Mouse (Mus musculus) CD4-positive, CD25-positive, alpha-beta regulatory T cell, adult 4 months (primary cell): Measurements from ENCODE around the gene Pigm. TPM values are rescaled to one million over a fixed set of nuclear protein-coding genes. Genes with fewer than 3 reads are reported as not detected.

ENCODE experiments used
- ATAC-seq: one replicate; pipeline ENCODE4 v1.8.0; 2017
- polyA plus RNA-seq, 2 experiments: library from polyadenylated mRNA; unstranded; fragments of 100-300 nt; shearing (Covaris generic); gene quantifications; one replicate each; pipeline ENCODE4 v1.2.1; 2017

The Pigm gene
- polyA plus RNA-seq, 2 experiments from 2014 or later = 3.6 to 6.0 TPM

DNA sequence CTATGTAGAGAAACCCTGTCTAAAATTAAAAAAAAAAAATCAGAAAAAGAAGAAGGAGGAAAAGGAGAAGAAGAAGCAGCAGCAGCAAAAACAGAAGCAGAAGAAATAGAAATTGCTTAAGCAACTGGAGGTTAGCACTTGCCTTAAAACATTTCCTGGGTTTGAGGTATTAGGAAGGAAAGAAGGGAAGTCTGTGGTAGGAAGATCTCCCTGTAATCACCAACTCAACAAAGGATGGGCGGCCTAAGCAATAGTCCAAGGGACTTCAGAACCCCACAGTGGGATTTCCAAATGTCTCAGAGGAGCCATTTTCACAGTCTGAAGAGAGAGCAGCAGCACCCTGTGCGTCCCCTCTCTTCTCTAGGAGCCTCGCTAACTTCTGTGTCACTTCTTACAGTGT is 23.9 kb upstream of the Pigm start:
- ATAC-seq = no peak

DNA sequence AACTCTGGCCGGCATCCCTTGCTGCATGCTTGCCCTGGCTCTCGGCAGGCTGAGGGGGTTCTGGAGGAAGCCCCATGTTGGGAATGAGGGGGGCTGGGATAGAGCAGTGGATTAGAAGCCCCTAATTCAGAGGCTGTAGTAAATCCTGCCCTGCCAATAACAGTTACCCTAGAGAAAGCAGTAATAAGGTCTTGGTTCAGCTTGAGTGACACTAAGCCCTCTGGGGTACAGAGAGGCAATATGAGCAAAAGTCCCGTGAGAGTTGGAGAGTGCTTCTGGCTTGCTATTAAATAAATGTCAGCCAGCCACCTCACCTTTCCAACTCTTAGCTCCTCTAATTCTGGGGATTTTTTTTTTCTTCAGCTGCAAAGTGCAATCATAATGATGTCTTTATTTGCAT is 21.0 kb upstream of the Pigm start:
- no peak for ATAC-seq

DNA sequence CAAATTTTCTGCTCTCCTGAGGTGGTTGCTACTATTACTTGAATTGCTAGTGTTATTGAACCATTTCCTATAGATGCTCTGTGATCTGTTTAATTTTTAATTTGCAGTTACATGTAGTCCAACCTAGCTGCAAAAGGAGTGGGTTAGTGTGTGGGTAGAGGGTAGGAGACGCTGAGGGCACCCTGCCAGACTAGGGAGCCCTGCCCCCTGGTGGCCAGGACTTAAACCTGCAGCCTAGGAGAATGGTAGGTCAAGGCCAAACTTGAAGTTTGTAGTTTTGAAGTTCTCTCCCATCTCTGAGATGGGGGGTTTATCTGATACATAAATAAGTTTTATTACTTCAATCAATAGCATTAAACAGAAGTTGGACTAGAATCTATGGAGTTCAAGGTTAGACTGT is 18.8 kb upstream of the Pigm start:
- ATAC-seq = peak; percentile 90

DNA sequence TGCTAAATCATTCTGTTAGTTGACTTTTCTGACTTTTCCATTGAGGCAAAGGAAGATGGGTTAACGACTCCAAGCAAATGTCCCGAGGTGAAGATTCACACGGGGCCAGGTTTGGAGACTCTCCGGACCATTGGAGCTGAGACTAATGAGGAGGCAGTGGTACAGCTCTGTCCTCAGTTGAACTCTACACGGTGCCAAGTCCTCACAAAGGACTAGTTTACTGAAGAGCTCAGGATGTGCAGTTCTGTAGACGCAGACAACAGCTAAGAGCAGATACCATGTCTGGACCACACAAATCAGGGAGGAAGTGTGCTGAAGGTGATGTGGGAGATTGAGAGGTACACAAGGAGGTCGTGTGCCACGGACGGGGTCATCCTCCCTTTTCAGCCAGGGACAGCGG is 18.0 kb upstream of the Pigm start:
- ATAC-seq = no peak

DNA sequence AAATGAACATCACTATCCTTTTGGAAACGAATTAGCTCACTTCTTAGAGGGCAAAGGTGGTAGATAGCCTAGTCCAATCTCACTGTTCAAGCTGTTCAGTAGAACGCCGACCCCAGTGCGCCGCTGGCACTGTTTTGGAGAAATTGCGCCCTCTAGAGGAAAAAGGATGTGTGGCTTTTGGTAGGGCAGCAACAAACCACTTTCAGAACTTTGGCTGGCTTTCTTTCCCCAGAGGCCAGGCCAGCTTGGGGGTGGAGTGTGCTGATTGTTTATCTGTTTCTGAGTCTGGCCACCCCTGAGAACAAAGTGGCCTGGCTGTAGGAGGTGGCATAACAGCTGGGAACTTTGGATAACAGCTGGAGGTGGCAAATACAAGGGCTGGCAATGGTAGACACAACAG is 11.7 kb upstream of the Pigm start:
- no peak for ATAC-seq

DNA sequence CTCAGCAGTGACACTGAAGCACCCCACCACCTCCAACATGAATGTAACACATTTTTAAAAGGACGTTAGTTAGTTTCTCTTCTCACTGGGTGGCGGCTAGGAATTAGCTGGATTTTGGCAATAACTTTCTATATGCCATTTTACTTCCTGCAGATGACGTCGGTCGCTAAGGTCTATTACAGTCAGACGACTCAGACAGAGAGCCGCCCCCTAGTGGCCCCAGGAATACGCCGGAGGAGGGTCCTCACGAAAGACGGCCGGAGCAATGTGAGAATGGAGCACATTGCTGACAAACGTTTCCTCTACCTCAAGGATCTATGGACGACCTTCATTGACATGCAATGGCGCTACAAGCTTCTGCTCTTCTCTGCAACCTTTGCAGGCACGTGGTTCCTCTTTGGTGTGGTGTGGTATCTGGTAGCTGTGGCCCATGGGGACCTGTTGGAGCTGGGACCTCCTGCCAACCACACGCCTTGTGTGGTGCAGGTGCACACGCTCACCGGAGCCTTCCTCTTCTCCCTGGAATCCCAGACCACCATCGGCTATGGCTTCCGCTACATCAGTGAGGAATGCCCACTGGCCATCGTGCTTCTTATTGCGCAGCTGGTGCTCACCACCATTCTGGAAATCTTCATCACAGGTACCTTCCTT is 7.5 kb upstream of the Pigm start:
- ATAC-seq = peak; percentile 97

DNA sequence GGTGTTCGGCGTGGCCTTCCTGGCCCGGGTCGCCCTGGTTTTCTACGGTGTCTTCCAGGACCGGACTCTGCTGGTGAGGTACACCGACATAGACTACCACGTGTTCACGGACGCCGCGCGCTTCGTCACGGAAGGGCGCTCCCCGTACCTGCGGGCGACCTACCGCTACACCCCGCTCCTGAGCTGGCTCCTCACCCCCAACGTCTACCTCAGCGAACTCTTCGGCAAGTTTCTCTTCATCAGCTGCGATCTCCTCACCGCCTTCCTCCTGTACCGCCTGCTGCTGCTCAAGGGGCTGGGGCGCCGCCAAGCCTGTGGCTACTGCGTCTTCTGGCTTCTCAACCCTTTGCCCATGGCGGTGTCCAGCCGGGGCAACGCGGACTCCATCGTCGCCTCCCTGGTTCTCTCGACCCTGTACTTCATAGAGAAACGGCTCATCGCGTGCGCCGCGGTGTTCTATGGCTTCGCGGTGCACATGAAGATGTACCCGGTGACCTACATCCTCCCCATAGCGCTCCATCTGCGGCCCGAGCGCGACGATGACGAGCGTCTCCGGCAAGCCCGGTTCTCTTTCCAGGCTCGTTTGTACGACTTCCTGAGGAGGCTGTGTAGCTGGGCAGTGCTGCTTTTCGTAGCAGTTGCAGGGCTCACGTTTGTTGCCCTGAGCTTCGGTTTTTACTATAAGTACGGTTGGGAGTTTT is 562 bp downstream of the Pigm start:
- ATAC-seq = peak; percentile 44

DNA sequence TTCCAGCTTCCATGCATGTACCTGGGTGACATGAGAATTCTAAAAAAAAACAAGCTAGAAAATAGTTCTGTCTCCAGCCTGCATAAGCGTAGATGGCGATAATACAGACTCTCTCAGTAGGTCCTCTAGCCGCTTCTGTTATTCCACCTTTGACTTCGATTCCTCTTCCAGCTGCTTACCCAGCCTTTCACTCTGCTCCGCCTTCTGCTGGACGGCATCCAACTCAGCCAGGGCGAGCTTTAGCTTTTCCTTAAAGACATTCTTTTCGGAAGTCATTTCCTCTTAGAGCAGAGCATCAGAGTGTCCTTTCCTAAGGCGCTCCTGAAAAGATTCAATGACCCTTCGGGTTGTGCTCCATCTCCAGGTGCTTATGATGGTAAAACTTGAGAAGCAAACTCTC is 3.7 kb downstream of the Pigm start:
- no peak for ATAC-seq

DNA sequence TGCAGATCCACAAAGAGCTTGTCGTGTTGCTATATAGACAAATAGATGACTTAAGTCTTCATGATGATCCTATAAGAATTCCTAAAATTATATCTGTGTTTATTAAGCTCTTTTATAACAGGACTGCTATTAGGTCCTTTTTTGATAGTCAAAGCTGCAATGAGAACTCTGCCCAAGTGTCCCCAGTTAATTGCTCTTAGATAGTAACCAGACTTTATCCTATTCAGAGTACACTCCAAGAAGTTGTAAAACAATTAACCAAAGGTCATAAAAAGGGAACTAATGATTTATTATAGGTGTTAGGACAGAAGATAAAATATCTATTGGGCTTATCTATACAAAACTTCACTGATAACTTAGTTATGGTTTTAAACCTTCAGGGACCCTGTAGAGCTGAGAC is 5.7 kb downstream of the Pigm start:
- ATAC-seq = no peak

DNA sequence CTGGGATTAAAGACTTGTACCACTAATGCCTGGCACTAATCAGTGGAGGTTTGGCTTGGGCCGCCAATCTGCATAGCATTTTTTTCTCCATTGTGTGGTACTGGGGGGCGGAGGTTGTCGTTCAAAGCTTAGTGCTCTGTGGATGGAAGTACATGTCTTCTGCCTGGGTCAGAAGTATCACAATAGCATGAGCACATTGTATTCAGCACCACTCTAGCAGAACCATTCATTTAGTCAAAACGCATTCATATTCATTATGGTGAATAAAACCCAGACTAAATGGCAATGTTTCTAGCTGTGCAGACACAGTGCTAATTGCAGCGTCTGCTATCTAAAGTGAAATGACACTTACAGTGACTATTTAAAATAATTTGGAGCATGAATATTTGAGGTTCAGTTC is 10.9 kb downstream of the Pigm start:
- ATAC-seq = no peak

DNA sequence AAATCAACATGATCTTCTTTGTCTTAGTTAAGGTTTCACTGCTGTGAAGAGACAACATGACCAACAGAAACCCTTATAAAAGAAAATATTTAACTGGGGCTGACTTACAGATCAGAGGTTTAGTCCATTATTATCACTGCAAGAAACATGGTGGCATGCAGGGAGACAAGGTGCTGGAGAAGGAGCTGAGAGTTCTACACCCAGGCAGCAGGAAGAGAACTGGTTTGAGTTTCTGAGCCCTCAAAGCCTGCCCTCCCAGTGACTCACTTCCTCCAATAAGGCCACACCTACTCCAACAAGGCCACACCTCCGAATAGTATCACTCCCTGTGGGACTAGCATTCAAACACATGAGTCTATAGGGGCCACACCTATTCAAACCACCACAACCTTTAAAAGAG is 14.4 kb downstream of the Pigm start:
- peak; percentile 77 for ATAC-seq

DNA sequence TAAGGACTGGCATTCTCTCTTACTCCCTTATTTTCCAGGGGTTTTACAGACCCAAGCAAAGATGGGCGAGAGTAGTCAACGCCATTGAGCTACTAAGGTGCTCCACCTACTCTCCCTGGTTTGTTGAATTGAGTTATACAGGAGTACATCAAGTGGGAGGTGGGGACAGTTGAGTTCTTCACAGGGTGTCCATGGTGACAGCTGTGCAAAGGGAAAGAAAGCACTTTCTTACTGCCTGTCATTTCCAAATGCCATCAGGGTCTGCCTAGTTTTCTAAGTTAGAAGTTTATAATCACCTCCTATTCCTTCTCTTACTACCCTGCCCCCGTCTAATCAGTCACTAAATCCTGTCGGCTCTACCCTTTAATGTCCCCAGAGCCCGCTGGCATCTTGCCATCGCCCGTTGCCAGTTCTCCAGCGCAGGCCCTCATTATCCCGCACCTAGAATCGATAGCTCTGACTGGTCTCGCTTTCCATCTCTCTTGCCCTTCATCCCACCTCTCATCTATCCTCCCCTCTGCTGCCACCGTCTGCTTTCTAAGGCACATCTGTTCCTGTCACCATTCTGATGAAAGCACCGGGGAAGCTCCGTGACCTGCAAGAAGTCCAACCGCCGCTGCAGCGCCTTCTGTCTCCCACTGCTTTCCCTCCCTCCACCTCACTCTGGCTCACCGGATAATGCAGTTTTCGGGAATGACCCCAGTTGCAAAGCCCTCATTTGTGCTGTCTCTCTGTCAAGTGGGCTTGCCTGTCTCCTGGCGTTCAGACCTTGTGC is 15.6 kb downstream of the Pigm start:
- no peak for ATAC-seq

DNA sequence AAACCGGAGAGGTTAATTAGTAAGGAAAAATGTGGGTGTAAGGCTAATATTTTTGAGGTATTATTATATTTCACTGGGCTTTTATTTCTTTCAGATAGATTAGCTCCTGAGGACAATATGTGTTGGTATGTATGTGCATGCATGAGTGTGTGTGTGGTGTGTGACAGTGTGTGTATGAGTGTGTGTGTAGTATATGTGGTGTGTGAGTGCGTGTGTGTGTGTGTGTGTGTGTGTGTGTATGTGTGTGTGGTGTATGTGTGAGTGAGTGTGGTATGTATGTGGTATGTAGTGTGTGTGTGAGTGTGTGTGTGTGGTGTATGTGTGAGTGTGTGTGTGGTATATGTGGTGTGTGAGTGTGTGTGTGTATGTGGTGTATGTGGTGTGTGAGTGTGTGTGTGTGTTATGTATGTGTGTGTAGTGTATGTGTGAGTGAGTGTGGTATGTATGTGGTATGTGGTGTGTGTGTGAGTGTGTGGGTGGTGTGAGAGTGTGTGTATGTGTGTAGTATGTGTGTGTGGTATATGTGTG is 16.4 kb downstream of the Pigm start:
- ATAC-seq = no peak

DNA sequence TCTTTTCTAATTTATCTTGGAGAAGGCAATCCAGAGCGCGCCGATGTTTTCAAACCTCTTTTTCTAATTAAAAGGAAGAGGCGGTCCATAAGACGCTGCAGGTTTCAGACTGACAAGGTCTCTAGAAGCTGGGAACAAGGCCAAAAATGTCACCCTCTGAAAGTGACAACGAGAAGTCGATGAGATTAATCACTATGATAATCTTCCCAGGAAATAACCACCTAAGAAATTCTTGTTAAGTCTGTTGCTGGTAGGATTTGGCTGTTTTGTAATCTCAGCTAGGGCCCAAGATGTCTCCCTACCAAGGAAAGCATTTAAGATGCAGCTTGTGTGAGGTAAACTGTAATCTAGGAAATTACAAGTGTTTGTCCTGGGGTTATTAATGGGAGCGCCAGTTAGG is 17.4 kb downstream of the Pigm start:
- ATAC-seq = no peak

DNA sequence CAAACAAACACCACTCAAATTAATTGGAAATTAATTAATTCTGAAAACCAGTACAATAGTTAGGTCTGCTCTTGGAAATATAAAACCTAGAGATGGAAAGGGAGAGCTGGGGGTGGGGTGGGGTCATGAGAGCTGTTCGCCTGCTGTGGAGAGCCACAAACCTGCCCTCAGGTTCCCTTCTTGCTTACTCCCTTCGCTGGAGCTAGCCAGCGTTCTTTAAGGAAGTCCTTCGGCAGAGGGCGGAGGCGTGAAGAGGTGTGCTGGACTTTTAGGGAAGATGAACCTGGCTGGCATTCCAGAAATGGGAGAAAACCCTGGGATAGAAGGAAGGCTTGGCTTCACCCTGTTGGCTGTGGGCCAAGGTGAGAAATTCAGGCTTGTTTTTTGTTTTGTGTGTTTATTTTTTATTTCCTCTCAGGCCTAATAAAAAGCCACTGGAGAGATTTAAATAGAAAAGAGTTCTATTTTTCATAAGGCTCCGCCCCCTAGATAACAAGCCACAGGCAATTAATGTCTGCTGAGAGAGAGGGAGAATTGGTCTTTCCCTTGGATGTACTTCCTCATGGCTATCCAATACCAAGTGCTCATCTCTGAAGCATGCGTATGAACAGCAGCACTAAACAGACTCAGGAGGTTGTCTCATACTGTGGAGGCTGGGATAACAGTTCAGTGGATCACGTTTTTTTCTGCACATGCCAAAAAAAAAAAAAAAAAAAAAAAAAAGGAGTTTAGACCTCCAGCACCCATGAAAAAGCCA is 20.8 kb downstream of the Pigm start:
- ATAC-seq = no peak

DNA sequence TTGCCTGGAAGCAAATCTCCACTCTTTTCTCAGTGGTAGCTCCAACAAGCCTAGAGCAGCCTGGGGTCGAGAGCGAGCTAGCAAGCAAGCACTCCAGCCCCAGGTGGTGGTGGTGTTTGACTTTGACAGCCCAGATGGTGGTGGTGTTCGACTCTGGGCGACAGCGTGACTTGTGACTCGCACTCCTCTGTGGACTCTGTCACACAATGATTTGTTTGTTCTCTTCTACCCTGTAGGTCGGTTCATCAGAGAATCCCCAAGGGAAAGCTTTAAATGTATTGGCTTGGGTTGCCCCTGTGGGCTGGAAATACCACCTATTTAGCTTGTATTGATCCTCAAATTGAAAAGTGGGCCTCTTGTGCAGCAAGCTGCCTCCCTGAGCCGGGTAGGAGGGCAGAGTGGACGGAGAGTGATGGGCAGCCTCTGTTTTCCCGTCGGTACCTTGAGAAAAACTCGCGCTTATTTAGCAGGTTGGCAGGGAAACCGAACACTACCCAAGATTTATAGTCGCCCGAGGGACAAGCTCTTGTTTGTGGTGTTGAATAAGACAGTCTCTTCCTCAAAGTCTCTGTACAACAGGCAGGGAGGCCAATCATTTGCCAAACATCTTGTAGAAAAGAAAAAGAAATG is 29.8 kb downstream of the Pigm start:
- ATAC-seq = no peak

DNA sequence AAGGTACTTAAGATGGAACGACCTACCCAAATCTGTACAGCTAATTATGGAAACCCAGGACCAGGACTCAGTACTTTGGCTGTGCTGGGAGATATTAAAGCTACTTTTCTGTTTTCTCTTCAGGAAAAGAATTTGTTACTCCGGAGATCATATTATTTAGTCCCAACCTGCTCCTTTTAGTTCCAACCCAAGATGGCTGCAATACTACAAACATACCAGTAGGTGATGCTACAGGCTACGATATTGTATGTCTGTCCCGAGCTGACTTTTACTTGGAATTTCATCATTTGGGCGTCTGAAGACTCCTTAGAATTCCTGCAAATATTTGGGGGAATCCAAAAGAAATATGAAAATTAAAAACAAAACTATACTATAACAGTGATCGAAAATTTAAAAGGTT is 32.6 kb downstream of the Pigm start:
- peak; percentile 65 for ATAC-seq

DNA sequence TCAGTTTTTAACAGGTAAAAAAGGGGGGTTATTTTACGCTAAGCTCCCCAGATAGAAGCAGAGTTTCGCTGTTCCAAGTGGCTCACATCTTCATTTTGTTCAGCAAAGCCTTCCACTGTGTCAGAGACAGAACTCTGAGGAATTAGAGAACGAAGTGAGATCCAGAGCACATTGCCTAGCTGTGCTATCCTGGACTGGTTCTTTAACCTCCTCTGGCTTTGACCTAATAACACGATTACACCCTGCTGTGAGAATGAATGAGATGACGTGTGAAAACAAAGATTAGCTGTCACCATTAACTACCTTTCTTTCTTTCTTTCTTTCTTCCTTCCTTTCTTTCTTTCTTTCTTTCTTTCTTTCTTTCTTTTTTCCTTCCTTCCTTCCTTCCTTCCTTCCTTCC is 33.1 kb downstream of the Pigm start:
- ATAC-seq = no peak

DNA sequence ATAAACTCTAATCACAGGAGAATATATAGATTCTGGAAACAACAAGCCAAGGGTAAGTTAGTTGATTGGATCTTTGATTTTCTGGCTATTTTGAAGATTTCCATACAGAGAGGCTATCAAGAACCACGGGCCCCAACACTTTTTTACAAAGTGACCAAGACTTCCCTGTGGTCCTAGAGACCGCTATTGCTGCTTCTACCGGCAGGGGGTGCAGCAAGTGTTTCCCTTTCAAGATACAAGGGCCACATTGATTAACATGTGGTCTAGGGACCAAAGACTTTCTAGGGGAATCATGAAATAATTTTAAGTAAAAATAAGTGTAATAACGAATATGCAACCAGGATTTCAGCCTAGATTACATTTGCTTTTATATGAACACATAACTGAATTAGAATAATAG is 34.5 kb downstream of the Pigm start:
- ATAC-seq = peak; percentile 63

DNA sequence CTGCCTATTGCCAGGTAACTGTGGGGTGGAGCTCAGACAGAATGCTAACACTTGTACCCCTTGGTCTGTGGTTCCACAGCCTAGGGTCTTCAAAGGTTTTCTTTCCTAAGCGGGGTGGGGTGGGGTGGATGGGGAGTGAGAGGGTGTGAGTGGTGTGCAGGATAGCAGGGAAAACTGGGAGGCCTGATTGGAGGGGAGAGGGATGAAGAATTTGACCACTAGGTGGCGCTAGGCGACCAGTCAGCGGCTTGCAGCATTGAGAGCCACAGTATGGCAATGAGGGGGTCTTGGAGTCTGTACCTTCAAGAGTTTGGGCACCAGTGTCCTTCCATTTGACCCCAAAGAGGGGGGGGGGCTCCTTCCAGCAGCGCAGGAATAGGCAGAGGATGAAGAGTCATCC is 35.9 kb downstream of the Pigm start:
- peak; percentile 51 for ATAC-seq

DNA sequence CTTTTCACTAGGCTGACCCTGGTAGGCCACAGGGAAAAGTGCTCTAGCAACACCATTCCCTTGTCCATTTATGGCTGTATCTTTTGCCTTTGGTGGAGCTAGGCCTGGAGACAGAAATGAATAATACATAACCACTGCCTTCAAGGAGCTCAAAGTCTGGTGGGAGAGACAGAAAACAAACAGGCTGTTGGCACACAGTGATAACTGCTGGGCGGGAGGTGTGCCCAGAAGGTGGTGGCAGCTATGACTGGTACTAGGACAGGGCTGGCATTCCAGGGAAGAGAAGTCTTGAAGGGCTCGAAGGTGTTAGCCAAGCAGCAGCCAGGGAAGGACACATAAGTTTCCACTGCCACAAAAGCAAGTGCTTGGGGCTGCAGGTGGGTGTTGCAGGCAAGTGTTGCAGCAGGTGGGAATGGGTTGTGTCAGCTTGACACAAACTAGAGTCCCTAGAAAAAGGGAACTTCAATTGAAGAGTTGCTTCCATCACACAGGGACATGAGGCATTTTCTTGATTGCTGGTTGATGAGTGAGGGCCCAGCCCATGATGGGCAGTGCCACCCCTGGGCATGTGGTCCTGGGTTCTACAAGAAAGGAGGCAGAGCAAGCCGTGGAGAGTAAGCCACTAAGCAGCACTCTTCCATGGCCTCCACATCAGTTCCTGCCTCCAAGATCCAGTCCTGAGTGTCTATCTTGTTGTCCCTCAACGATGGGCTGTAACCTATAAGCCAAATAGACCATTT is 37.3 kb downstream of the Pigm start:
- ATAC-seq = no peak

DNA sequence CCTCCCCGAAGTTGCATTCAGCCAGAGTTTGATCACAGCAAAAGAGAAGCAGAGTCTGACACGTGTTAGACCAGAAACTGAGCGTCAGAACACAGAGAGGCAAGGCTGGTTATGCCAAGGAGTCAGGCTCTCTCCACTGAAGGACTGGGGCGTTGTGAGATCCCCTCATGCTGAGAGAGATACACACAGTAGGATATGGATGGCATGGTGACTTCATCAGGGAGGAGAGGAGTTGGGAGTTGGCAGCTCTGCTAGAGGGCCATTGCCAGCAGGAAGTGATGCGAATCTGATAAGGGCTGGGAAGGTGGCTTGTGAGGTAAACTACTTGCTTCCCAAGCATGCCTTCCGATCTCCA is 37.9 kb downstream of the Pigm start:
- no peak for ATAC-seq
